Mouse (Mus musculus) hindbrain, postnatal 0 days (tissue): ENCODE results near the gene Csnk1g2. TPM values are rescaled to one million over a fixed set of nuclear protein-coding genes. Genes with fewer than 3 reads are reported as not detected.
A peak's percentile ranks its signal among the peaks of the same experiment; 100 is the strongest.

Experiments
- ATAC-seq: fragments of 200-750 bp; cut with Nextera tagmentation; 2 replicates; pipeline ENCODE4 v1.8.0; 2017; ENCODE audit warnings: mild to moderate bottlenecking, moderate TSS enrichment, moderate library complexity
- DNase-seq: peaks from one replicate; pipeline ENCODE4 v3.0.0-alpha.2; 2015; ENCODE audit warnings: low spot score
- H3K27ac ChIP-seq: fragments of 300-500 bp; sonication (generic); 2 replicates; pipeline ENCODE4 v1.5.1; 2014; ENCODE audit warnings: mild to moderate bottlenecking
- H3K27me3 ChIP-seq: fragments of 300-500 bp; sonication (generic); 2 replicates; pipeline ENCODE4 v1.6.1; 2014; ENCODE audit warnings: low read length, mixed read lengths; ENCODE audit not compliant: insufficient read depth
- H3K36me3 ChIP-seq: fragments of 300-500 bp; sonication (generic); 2 replicates; pipeline ENCODE4 v1.6.1; 2014; ENCODE audit warnings: low read length, mixed read lengths; ENCODE audit not compliant: insufficient read depth
- H3K4me1 ChIP-seq: fragments of 300-500 bp; sonication (generic); 2 replicates; pipeline ENCODE4 v1.6.1; 2014; ENCODE audit warnings: antibody characterized with exemption, low read length, mixed read lengths; ENCODE audit not compliant: insufficient read depth
- H3K4me2 ChIP-seq: fragments of 300-500 bp; sonication (generic); 2 replicates; pipeline ENCODE4 v1.6.1; 2014; ENCODE audit warnings: low read depth, mild to moderate bottlenecking, low read length, moderate library complexity, mixed read lengths
- H3K4me3 ChIP-seq: fragments of 300-500 bp; sonication (generic); 2 replicates; pipeline ENCODE4 v1.5.1; 2014; ENCODE audit warnings: low read length
- H3K9ac ChIP-seq: fragments of 300-500 bp; sonication (generic); replicated peaks from 2 replicates; pipeline ENCODE4 v1.6.1; 2014; ENCODE audit warnings: mild to moderate bottlenecking, low read length, moderate library complexity, mixed read lengths
- H3K9me3 ChIP-seq: fragments of 300-500 bp; sonication (generic); 2 replicates; pipeline ENCODE4 v1.6.1; 2016; ENCODE audit warnings: low read length, mixed read lengths
- CTCF ChIP-seq: IDR thresholded peaks from 2 replicates; pipeline ENCODE4 v1.5.1; 2016; ENCODE audit warnings: antibody characterized with exemption, control low read depth, low read depth
- WGBS: fragments of 180-500 bp; shearing (Covaris S2); extraction: QIAGEN DNeasy Blood & Tissue Kit; methylation state at CpG from one replicate; pipeline ENCODE4 v1.1.7; 2014; 5-methylcytosine and 5-hydroxymethylcytosine counted together
- polyA plus RNA-seq: library from polyadenylated mRNA; unstranded; fragments of >200 nt; fragmentation: Nextera tagmentation; extraction: Ambion mirVana; gene quantifications from 2 replicates; pipeline ENCODE4 v1.2.1, GENCODE M21; 2015
- total RNA-seq: library from RNA; depleted of rRNA; stranded (reverse); fragments of >200 nt; gene quantifications from 2 replicates; pipeline ENCODE4 v1.2.3, GENCODE M21; 2014

Gene Csnk1g2
- total and polyA plus RNA-seq, 2 experiments from 2014 or later, result 94.3 to 156 TPM

- Histone ChIP-seq H3K27me3 (no peaks in the 10 kb centered on the region), H3K4me2 (no peak overlapping the region), H3K27ac (no peak overlapping the region), H3K4me1 (no peaks in the 10 kb centered on the region), H3K9ac (no peak overlapping the region), H3K36me3 (peaks cover 21% of the 10 kb centered on the region; the same call in 1 of the 2 replicates), H3K9me3 (no peaks in the 10 kb centered on the region), H3K4me3 (no peak overlapping the region)
- no peak for TF ChIP-seq CTCF
- ATAC-seq (no peak), DNase-seq (no peak)
- 91% methylated on average over 3 of the region's 3 CpGs for WGBS
Measured at GRCm38 (mm10) chr10:80613821-80614220, 8.8 kb upstream of the Csnk1g2 start.

GRCm38 (mm10) chr10:80614351-80614750 lies 8.3 kb upstream of the Csnk1g2 start:
- TF ChIP-seq CTCF, result no peak
- H3K4me2 ChIP-seq, result no peak overlapping the region
- no peak overlapping the region for H3K4me3 ChIP-seq
- H3K27me3 ChIP-seq, result no peaks in the 10 kb centered on the region
- peaks cover 17% of the 10 kb centered on the region; the same call in 1 of the 2 replicates for H3K36me3 ChIP-seq
- H3K9ac ChIP-seq, result no peak overlapping the region
- H3K27ac ChIP-seq, result no peak overlapping the region
- no peaks in the 10 kb centered on the region for H3K9me3 ChIP-seq
- 90% methylated on average over 6 of the region's 6 CpGs for WGBS
- H3K4me1 ChIP-seq, result no peaks in the 10 kb centered on the region
- ATAC-seq (no peak), DNase-seq (no peak)

GRCm38 (mm10) chr10:80618181-80618580 lies 4.5 kb upstream of the Csnk1g2 start:
- Histone ChIP-seq H3K9ac (no peak overlapping the region), H3K36me3 (peaks cover 12% of the 10 kb centered on the region; the same call in 1 of the 2 replicates), H3K9me3 (no peaks in the 10 kb centered on the region), H3K27ac (no peak overlapping the region), H3K4me2 (no peak overlapping the region), H3K4me3 (no peak overlapping the region), H3K4me1 (peaks cover 5% of the 10 kb centered on the region), H3K27me3 (no peaks in the 10 kb centered on the region)
- WGBS, result 69% methylated on average over 9 of the region's 9 CpGs
- no peak for DNase-seq
- no peak for ATAC-seq
- no peak for TF ChIP-seq CTCF

- 33% methylated on average over 8 of the region's 8 CpGs for WGBS
- no peaks in the 10 kb centered on the region for H3K9me3 ChIP-seq
- H3K36me3 ChIP-seq, result peaks cover 12% of the 10 kb centered on the region; the same call in 1 of the 2 replicates
- H3K27me3 ChIP-seq, result no peaks in the 10 kb centered on the region
- no peak overlapping the region for H3K9ac ChIP-seq
- no peak for TF ChIP-seq CTCF
- H3K4me1 ChIP-seq, result peaks cover 16% of the 10 kb centered on the region
- DNase-seq (no peak), ATAC-seq (no peak)
- no peak overlapping the region for H3K4me2 ChIP-seq
- H3K27ac ChIP-seq, result no peak overlapping the region
- no peak overlapping the region for H3K4me3 ChIP-seq
Measured at GRCm38 (mm10) chr10:80619465-80620244, 3.0 kb upstream of the Csnk1g2 start.

GRCm38 (mm10) chr10:80620365-80620764 lies 2.3 kb upstream of the Csnk1g2 start:
- H3K4me2 ChIP-seq, result no peak overlapping the region
- TF ChIP-seq CTCF, result no peak
- no peaks in the 10 kb centered on the region for H3K27me3 ChIP-seq
- peaks cover 6% of the 10 kb centered on the region; the same call in 1 of the 2 replicates for H3K36me3 ChIP-seq
- no peaks in the 10 kb centered on the region for H3K9me3 ChIP-seq
- WGBS, result 84% methylated on average over 9 of the region's 9 CpGs
- H3K9ac ChIP-seq, result no peak overlapping the region
- no peak for DNase-seq
- H3K27ac ChIP-seq, result no peak overlapping the region
- H3K4me1 ChIP-seq, result peaks cover 16% of the 10 kb centered on the region
- no peak overlapping the region for H3K4me3 ChIP-seq
- no peak for ATAC-seq

GRCm38 (mm10) chr10:80620796-80621689 lies 1.6 kb upstream of the Csnk1g2 start:
- ATAC-seq (no peak), DNase-seq (peak; percentile 12)
- Histone ChIP-seq H3K4me1 (peaks cover 16% of the 10 kb centered on the region), H3K27ac (peak overlapping the region; percentile 90), H3K27me3 (no peaks in the 10 kb centered on the region), H3K9ac (peak overlapping the region; percentile 51), H3K4me2 (peak overlapping the region; percentile 65), H3K36me3 (no peaks in the 10 kb centered on the region), H3K4me3 (peak overlapping the region; percentile 85), H3K9me3 (no peaks in the 10 kb centered on the region)
- no peak for TF ChIP-seq CTCF
- 51% methylated on average over 16 of the region's 16 CpGs for WGBS
